Mouse (Mus musculus) bone marrow, adult 2 months (tissue): ENCODE measurements around the gene Lrrfip2. TPM values are rescaled to one million over a fixed set of nuclear protein-coding genes. Genes with fewer than 3 reads are reported as not detected.

Experiments
- H3K27ac ChIP-seq: fragments of 200-500 bp; 2 replicates; pipeline ENCODE4 v1.5.1; 2012; ENCODE audit warnings: low read depth, mild to moderate bottlenecking, control low read depth, inconsistent platforms, low read length; ENCODE audit not compliant: control insufficient read depth, poor library complexity, insufficient read depth
- H3K4me1 ChIP-seq: fragments of 200-500 bp; 2 replicates; pipeline ENCODE4 v1.6.1; 2011; ENCODE audit warnings: low read length; ENCODE audit not compliant: control insufficient read depth, insufficient read depth
- H3K4me3 ChIP-seq: fragments of 200-500 bp; replicated peaks from 2 replicates; pipeline ENCODE3; 2011; ENCODE audit warnings: mild to moderate bottlenecking, low read depth, low read length, control low read depth; ENCODE audit not compliant: control insufficient read depth
- CTCF ChIP-seq: fragments of 200-500 bp; IDR thresholded peaks from 2 replicates; pipeline ENCODE4 v1.5.1; 2011; ENCODE audit warnings: low read length, control low read depth; ENCODE audit not compliant: control insufficient read depth, insufficient read depth
- POLR2A ChIP-seq: fragments of 200-500 bp; IDR thresholded peaks from 2 replicates; pipeline ENCODE4 v1.6.1; 2011; ENCODE audit warnings: low read depth, mild to moderate bottlenecking, control low read depth, low read length, borderline replicate concordance; ENCODE audit not compliant: control insufficient read depth
- WGBS: fragments of 180-500 bp; shearing (Covaris S2); methylation state at CpG from one replicate; pipeline ENCODE4 v1.1.7; 2018; 5-methylcytosine and 5-hydroxymethylcytosine counted together
- polyA plus RNA-seq: library from polyadenylated mRNA; stranded (reverse); fragments of >200 nt; gene quantifications from 2 replicates; pipeline ENCODE4 v1.2.4, GENCODE M21; 2011; ENCODE audit warnings: low replicate concordance; ENCODE audit not compliant: missing spikeins, insufficient read depth, insufficient read length

Lrrfip2 gene
- polyA plus RNA-seq, 1 experiment, result 88.3 TPM

GRCm38 (mm10) chr9:111178971-111179370 lies 61.6 kb downstream of the Lrrfip2 start:
- TF ChIP-seq CTCF (no peak), POLR2A (no peak)
- no peak overlapping the region for H3K27ac ChIP-seq
- 94% methylated on average over 5 of the region's 5 CpGs for WGBS
- no peak overlapping the region for H3K4me3 ChIP-seq
- no peaks in the 10 kb centered on the region for H3K4me1 ChIP-seq

DNA sequence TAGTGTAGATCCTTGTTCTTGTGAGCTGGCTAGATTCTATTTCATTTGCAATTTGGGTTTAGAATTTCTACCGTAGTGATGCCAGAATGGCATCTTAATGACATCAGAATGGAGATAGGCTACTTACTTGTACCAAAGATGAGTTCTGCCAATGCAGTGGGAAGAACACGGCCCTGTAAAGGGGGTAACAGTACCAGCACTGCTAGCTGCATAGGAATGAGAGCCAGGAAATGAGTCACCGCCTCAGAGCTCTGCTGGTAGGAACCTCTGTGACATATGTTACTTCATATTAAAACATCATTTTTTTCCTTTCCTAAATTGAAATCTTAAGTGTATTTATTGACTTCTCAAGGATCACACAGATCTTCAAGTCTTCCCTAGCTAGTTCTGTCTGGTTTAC lies 64.8 kb downstream of the Lrrfip2 start:
- no peak overlapping the region for H3K4me3 ChIP-seq
- 26% methylated on average over 3 of the region's 3 CpGs for WGBS
- H3K27ac ChIP-seq, result no peak overlapping the region
- TF ChIP-seq POLR2A (no peak), CTCF (no peak)
- H3K4me1 ChIP-seq, result no peaks in the 10 kb centered on the region

DNA sequence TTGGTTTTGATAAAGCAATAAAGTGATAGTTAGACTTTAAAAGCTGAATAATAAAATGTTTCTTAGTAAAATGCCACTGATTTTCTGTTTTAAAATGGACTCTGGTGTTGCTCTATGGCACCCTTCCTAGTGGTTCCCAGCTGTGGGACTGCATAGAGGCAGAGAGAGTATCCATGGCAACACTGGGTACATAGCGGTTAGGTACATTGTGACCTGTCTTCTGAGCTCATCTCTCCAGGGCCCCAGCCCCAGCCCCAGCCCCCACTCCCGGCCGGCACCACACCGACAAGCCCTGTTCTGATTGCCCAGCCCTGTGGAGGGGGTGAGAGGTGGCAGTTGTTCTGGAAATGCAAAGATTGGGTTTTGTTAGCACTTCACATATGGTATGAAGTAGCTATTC lies 67.5 kb downstream of the Lrrfip2 start:
- H3K4me3 ChIP-seq, result no peak overlapping the region
- no peak overlapping the region for H3K27ac ChIP-seq
- TF ChIP-seq POLR2A (no peak), CTCF (no peak)
- H3K4me1 ChIP-seq, result no peaks in the 10 kb centered on the region
- 97% methylated on average over 4 of the region's 4 CpGs for WGBS

DNA sequence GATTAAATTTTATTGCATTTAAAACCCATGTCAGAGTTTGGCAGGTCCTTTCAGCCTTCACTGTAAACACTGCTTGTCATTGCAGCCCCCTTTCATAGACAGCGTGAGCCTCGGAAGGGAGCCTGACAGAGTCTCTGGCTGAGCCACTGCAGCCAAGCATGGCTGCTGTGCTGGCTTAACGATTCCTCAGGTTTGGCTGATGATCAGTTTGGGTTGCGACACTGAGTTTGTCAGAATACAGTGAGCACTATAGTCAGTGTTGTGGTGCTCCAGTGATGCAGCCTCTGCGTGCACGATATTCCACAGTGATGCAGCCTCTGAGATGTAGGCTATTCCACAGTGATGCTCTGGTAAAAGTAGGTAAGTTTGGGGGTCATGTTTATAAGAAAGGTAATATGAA lies 69.5 kb downstream of the Lrrfip2 start:
- TF ChIP-seq POLR2A (no peak), CTCF (no peak)
- no peak overlapping the region for H3K4me3 ChIP-seq
- H3K27ac ChIP-seq, result no peak overlapping the region
- no peaks in the 10 kb centered on the region for H3K4me1 ChIP-seq
- 85% methylated on average over 6 of the region's 6 CpGs for WGBS

GRCm38 (mm10) chr9:111188731-111189130 lies 71.3 kb downstream of the Lrrfip2 start:
- no peak for TF ChIP-seq CTCF
- TF ChIP-seq POLR2A, result no peak
- 86% methylated on average over 7 of the region's 7 CpGs for WGBS
- Histone ChIP-seq H3K27ac (no peak overlapping the region), H3K4me3 (no peak overlapping the region), H3K4me1 (no peaks in the 10 kb centered on the region)

- Histone ChIP-seq H3K4me3 (no peak overlapping the region), H3K27ac (no peak overlapping the region), H3K4me1 (no peaks in the 10 kb centered on the region; the same call in 1 of the 2 replicates)
- TF ChIP-seq CTCF (no peak), POLR2A (no peak)
- WGBS, result 84% methylated on average over 2 of the region's 2 CpGs
These were observed 75.8 kb downstream of the Lrrfip2 start for GRCm38 (mm10) chr9:111193211-111193610.

- Histone ChIP-seq H3K4me3 (no peak overlapping the region), H3K4me1 (no peaks in the 10 kb centered on the region; the same call in 1 of the 2 replicates), H3K27ac (no peak overlapping the region)
- WGBS, result 61% methylated on average over 3 of the region's 3 CpGs
- TF ChIP-seq POLR2A (no peak), CTCF (no peak)
These were observed 79.7 kb downstream of the Lrrfip2 start for GRCm38 (mm10) chr9:111197116-111197515.

DNA sequence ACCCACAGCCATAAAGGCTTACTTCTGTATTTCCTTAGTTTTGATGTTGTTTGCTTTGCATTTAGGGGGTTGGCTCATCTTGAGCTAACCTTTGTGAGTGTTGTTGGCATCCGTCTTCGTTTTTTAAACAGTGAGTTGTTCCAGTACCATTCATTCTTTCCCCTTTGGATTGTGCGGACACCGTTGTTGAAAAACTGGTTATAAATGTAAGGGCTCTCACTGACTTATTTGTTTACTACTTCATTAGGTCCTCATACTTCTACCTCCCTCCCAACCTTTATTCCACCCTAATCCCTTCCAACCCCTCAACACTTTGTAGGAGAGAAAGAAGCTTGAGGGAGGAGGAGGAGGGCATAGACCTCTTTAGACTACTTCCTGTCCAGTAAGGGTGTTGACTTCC lies 80.3 kb downstream of the Lrrfip2 start:
- 94% methylated on average over 4 of the region's 4 CpGs for WGBS

DNA sequence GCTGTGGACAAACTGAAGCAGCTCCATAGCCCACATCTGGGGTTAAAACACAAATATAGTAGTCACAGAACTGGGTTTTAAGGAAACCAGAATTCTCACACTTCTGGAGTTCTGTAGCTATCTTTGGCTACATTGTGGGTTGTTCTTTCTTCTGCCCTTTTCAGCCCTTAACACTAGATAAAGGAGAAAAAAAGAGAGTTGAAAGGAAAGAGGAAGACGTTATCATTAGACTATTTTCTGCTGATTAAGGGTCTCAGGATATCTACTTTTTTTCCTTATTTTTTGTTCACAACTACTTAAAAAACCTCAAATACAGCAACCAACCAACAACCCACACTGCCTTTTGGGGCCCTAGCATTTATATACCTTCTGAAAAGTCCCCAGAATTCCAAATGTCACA lies 80.9 kb downstream of the Lrrfip2 start:
- Histone ChIP-seq H3K4me3 (no peak overlapping the region), H3K27ac (no peak overlapping the region), H3K4me1 (no peaks in the 10 kb centered on the region; the same call in 1 of the 2 replicates)
- TF ChIP-seq POLR2A, result no peak
- no peak for TF ChIP-seq CTCF
- 52% methylated on average over 1 of the region's 1 CpGs for WGBS

More for the DNA sequence above, 80.3 kb downstream of the Lrrfip2 start:
- no peak for TF ChIP-seq CTCF
- no peak for TF ChIP-seq POLR2A
- no peaks in the 10 kb centered on the region; the same call in 1 of the 2 replicates for H3K4me1 ChIP-seq
- no peak overlapping the region for H3K4me3 ChIP-seq
- no peak overlapping the region for H3K27ac ChIP-seq
